Mouse (Mus musculus): ENCODE measurements around the gene Lias. TPM values are rescaled to one million over a fixed set of nuclear protein-coding genes. Genes with fewer than 3 reads are reported as not detected.
A peak's percentile ranks its signal among the peaks of the same experiment; 100 is the strongest.

The Lias gene
- polyA plus RNA-seq, 1 experiment from 2014 or later, result 61.6 TPM

GRCm38 (mm10) chr5:65428321-65428720 is 37.0 kb downstream of the Lias start:
- no peak for ATAC-seq (ENCODE audit: low FRiP score, low read depth)
- no peak overlapping the region for H3K27ac ChIP-seq (replicated peaks)
- H3K4me1 ChIP-seq (replicated peaks), result peaks cover 2% of the 10 kb centered on the region
- WGBS, result 53% methylated on average over 4 of the region's 4 CpGs
- no peaks in the 10 kb centered on the region for H3K9me3 ChIP-seq
- H3K4me3 ChIP-seq, result no peak overlapping the region
- no peak overlapping the region for H3K4me2 ChIP-seq
- no peak overlapping the region for H3K9ac ChIP-seq
- H3K27me3 ChIP-seq, result no peaks in the 10 kb centered on the region
- H3K36me3 ChIP-seq, result peaks cover 30% of the 10 kb centered on the region

DNA sequence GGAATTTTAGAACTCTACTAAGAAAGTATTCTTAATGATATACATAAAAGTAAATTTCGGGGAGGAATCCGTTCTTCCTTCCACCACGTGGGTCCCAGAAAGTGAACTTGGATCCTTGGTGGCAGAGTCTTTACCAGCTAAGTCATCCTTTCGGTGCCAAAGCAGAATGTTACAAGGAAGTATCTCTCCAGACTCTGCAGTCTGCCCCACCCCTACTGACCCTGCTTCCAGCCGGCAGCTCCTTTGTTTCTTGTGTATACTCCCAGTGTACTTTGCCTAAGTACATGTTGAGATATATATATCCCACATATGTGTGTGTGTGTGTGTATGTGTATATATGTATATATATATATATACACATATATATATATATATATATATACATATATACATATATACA is 38.1 kb downstream of the Lias start:
- Histone ChIP-seq H3K9me3 (no peaks in the 10 kb centered on the region), H3K27me3 (no peaks in the 10 kb centered on the region), H3K4me2 (no peak overlapping the region), H3K36me3 (peaks cover 24% of the 10 kb centered on the region), H3K27ac (replicated peaks) (no peak overlapping the region), H3K4me1 (replicated peaks) (peaks cover 12% of the 10 kb centered on the region), H3K9ac (no peak overlapping the region), H3K4me3 (no peak overlapping the region)
- ATAC-seq (ENCODE audit: low FRiP score, low read depth), result no peak
- 87% methylated on average over 5 of the region's 5 CpGs for WGBS

DNA sequence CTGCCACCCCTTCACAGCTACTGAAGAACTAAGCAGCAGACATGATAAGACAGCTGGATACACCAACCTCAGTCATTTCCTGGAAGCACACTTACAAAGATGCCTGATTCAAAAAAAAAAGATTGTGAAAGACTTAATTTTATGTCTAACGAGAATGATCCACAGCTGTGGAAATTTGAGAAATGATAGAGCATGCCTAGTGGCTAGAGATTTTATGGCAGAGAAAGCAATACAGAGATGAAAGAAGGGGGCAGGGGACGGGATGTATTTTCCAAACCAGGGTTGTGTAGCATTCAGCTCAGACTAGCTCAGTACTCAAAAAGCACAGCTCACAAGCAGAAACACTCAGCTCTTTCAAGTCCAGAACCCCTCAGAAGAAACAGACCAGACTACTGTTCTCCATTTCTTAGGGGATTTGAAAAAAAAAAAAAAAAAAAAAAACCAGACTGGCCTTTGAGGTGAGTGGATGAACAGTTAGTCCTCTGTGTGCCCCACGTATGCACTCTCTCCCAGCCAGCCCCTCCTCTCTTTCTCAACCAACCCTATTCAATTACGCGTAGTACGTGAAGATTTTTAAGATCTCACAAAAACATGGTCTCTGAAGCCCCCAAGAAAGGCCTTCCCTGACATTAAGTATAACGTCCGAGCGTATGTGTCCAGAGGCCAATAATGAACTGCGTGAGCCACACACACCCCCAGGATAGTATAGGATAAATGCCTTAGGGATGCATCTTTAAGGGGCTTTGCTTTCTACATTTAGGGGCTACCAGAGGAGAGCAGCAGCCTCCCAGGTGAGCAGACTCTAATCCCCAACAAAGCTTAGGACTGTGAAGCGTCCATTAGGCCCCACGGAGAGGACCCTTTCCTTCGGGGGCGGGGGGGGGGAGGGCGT is 43.4 kb downstream of the Lias start:
- Histone ChIP-seq H3K4me3 (peak overlapping the region; percentile 76), H3K27ac (replicated peaks) (peak overlapping the region; percentile 89), H3K27me3 (no peaks in the 10 kb centered on the region), H3K4me2 (peak overlapping the region; percentile 71), H3K36me3 (no peaks in the 10 kb centered on the region), H3K4me1 (replicated peaks) (peaks cover 21% of the 10 kb centered on the region), H3K9ac (peak overlapping the region; percentile 80), H3K9me3 (no peaks in the 10 kb centered on the region)
- WGBS, result 4% methylated on average over 15 of the region's 15 CpGs
- peak; percentile 47; the same call in 1 of the 2 replicates for ATAC-seq (ENCODE audit: low FRiP score, low read depth)

- under 1% methylated on average over 47 of the region's 47 CpGs for WGBS
- H3K4me1 ChIP-seq (replicated peaks), result peaks cover 21% of the 10 kb centered on the region
- H3K36me3 ChIP-seq, result no peaks in the 10 kb centered on the region
- H3K27me3 ChIP-seq, result no peaks in the 10 kb centered on the region
- H3K27ac ChIP-seq (replicated peaks), result peak overlapping the region; percentile 89
- H3K4me2 ChIP-seq, result peak overlapping the region; percentile 71
- H3K4me3 ChIP-seq, result peak overlapping the region; percentile 76
- H3K9ac ChIP-seq, result peak overlapping the region; percentile 80
- no peaks in the 10 kb centered on the region for H3K9me3 ChIP-seq
- ATAC-seq (ENCODE audit: low FRiP score, low read depth), result no peak; the same call in 1 of the 2 replicates
These were observed 44.1 kb downstream of the Lias start for GRCm38 (mm10) chr5:65435363-65435805.

DNA sequence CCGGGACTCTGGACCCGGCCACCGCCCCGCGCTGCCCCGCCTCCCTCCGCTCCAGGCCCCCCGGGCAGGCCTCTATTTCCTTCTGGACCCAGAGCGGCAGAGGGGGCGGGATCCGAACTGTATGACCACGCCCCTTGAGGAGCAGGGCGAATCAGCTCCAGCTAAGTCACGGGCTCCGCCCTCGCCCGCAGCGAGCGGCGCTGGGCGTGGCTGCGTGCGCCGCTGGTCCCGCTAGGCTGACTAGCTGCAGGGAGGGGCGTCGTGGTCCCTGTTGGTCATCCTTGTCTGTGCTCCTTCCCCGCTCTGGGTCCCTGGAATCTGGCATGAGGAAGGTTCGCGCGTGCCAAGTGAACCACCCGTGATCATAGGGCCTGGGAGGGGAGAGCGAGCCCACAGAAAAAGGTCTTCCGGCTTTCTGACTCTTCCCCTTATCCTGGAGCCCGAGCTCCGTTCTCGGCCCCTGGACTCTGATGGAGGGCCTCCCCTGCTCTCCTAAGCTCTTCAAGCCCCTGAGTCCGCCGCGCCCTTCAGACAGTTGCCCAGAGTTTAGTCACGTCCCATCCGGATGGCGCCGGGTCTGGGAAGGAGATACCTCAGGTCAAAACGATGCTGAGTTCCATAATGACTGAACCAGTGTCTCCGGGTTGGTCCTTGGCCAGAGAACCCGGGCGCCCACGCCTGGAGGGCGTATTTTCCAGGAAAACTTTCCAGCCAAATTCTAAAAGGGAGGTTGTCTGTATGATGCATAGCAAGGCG is 44.7 kb downstream of the Lias start, which contains the start of gene Ugdh:
TSS of gene Ugdh (minus strand) at position 144 of the 756 bp plus-strand sequence.
- H3K4me3 ChIP-seq, result peak within 1 kb of the TSS; percentile 76
- H3K9ac ChIP-seq, result peak within 1 kb of the TSS; percentile 80
- H3K9me3 ChIP-seq, result no peaks in the 10 kb centered on the region
- no peaks in the 10 kb centered on the region for H3K36me3 ChIP-seq
- under 1% methylated on average over 51 of the region's 51 CpGs for WGBS
- H3K4me2 ChIP-seq, result peak within 1 kb of the TSS; percentile 71
- H3K27ac ChIP-seq (replicated peaks), result peak within 1 kb of the TSS; percentile 89
- peaks cover 21% of the 10 kb centered on the region for H3K4me1 ChIP-seq (replicated peaks)
- H3K27me3 ChIP-seq, result no peaks in the 10 kb centered on the region
- ATAC-seq (ENCODE audit: low FRiP score, low read depth), result peak; percentile 97

- Histone ChIP-seq H3K9me3 (no peaks in the 10 kb centered on the region), H3K27ac (replicated peaks) (no peak overlapping the region), H3K4me3 (no peak overlapping the region), H3K27me3 (no peaks in the 10 kb centered on the region), H3K36me3 (no peaks in the 10 kb centered on the region), H3K4me2 (no peak overlapping the region), H3K9ac (no peak overlapping the region), H3K4me1 (replicated peaks) (peaks cover 21% of the 10 kb centered on the region)
- no peak for ATAC-seq (ENCODE audit: low FRiP score, low read depth)
These were observed 46.7 kb downstream of the Lias start for GRCm38 (mm10) chr5:65438041-65438440.

GRCm38 (mm10) chr5:65444981-65445380 is 53.7 kb downstream of the Lias start:
- WGBS, result 79% methylated on average over 2 of the region's 6 CpGs
- no peak overlapping the region for H3K9ac ChIP-seq
- peaks cover 12% of the 10 kb centered on the region for H3K36me3 ChIP-seq
- no peak overlapping the region for H3K4me2 ChIP-seq
- no peaks in the 10 kb centered on the region for H3K9me3 ChIP-seq
- H3K27me3 ChIP-seq, result no peaks in the 10 kb centered on the region
- H3K4me1 ChIP-seq (replicated peaks), result no peaks in the 10 kb centered on the region
- no peak for ATAC-seq (ENCODE audit: low FRiP score, low read depth)
- H3K27ac ChIP-seq (replicated peaks), result no peak overlapping the region
- no peak overlapping the region for H3K4me3 ChIP-seq

GRCm38 (mm10) chr5:65446756-65447155 is 55.5 kb downstream of the Lias start:
- no peaks in the 10 kb centered on the region for H3K27me3 ChIP-seq
- no peaks in the 10 kb centered on the region for H3K9me3 ChIP-seq
- 86% methylated on average over 2 of the region's 2 CpGs for WGBS
- H3K9ac ChIP-seq, result no peak overlapping the region
- H3K4me3 ChIP-seq, result no peak overlapping the region
- no peak for ATAC-seq (ENCODE audit: low FRiP score, low read depth)
- H3K4me1 ChIP-seq (replicated peaks), result no peaks in the 10 kb centered on the region
- peaks cover 26% of the 10 kb centered on the region for H3K36me3 ChIP-seq
- H3K4me2 ChIP-seq, result no peak overlapping the region
- H3K27ac ChIP-seq (replicated peaks), result no peak overlapping the region

DNA sequence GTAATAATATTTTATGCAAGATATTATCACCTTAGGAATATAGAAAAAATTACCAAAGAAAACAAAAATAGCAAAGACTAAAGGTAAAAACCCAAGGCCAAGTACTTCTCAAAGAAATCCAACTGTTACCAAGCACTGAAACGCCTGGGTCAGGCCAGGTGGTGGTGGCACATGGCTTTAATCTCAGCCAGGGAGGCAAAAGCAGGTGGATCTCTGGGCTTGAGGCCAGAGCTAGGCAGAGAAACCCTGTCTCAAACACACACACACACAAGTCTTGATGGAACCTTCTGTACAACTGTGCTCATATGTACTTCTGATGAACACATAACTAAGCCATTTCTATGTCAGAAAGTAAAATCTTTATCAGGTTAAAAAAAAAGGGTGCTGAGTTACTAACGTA is 56.5 kb downstream of the Lias start:
- no peak overlapping the region for H3K4me2 ChIP-seq
- ATAC-seq (ENCODE audit: low FRiP score, low read depth), result no peak
- H3K27ac ChIP-seq (replicated peaks), result no peak overlapping the region
- no peaks in the 10 kb centered on the region for H3K27me3 ChIP-seq
- WGBS, result 78% methylated on average over 2 of the region's 2 CpGs
- no peak overlapping the region for H3K4me3 ChIP-seq
- peaks cover 30% of the 10 kb centered on the region for H3K36me3 ChIP-seq
- H3K4me1 ChIP-seq (replicated peaks), result no peaks in the 10 kb centered on the region
- H3K9me3 ChIP-seq, result no peaks in the 10 kb centered on the region
- no peak overlapping the region for H3K9ac ChIP-seq

GRCm38 (mm10) chr5:65448941-65449340 is 57.6 kb downstream of the Lias start:
- Histone ChIP-seq H3K36me3 (peaks cover 37% of the 10 kb centered on the region), H3K4me1 (replicated peaks) (no peaks in the 10 kb centered on the region), H3K9ac (no peak overlapping the region), H3K4me3 (no peak overlapping the region), H3K27me3 (no peaks in the 10 kb centered on the region), H3K9me3 (no peaks in the 10 kb centered on the region), H3K4me2 (no peak overlapping the region), H3K27ac (replicated peaks) (no peak overlapping the region)
- WGBS, result 78% methylated on average over 4 of the region's 4 CpGs
- ATAC-seq (ENCODE audit: low FRiP score, low read depth), result no peak

- Histone ChIP-seq H3K27me3 (no peaks in the 10 kb centered on the region), H3K4me2 (no peak overlapping the region), H3K36me3 (peaks cover 31% of the 10 kb centered on the region), H3K4me1 (replicated peaks) (no peaks in the 10 kb centered on the region), H3K9me3 (no peaks in the 10 kb centered on the region), H3K4me3 (no peak overlapping the region), H3K27ac (replicated peaks) (no peak overlapping the region), H3K9ac (no peak overlapping the region)
- 74% methylated on average over 5 of the region's 5 CpGs for WGBS
- no peak for ATAC-seq (ENCODE audit: low FRiP score, low read depth)
These were observed 63.5 kb downstream of the Lias start for GRCm38 (mm10) chr5:65454771-65455170.
